Mouse (Mus musculus) frontal cortex, adult 2 months (tissue): ENCODE measurements around the gene Lrrfip2. TPM values are rescaled to one million over a fixed set of nuclear protein-coding genes. Genes with fewer than 3 reads are reported as not detected.
A peak's percentile ranks its signal among the peaks of the same experiment; 100 is the strongest.

Experiments used
- DNase-seq, 2 experiments: peaks; one replicate each; pipeline ENCODE4 v3.0.0; 2022; ENCODE audit warnings: low spot score in 1 of 2; ENCODE audit errors: extremely low spot score in 1 of 2
- polyA plus RNA-seq: library from polyadenylated mRNA; depleted of rRNA; stranded (reverse); fragments of >200 nt; gene quantifications from 2 replicates; pipeline ENCODE4 v1.2.3, GENCODE M21; 2012; rRNA removed

Gene Lrrfip2
- polyA plus RNA-seq, result 45.6 and 52.0 TPM in 2 replicates

GRCm38 (mm10) chr9:111117126-111117642 is at the start of gene Lrrfip2:
TSS of gene Lrrfip2 (plus strand) at chr9:111117592.
- no peak for DNase-seq

GRCm38 (mm10) chr9:111070546-111070961 is 46.8 kb upstream of the Lrrfip2 start:
- peak in 1 of 2 experiments; percentile 51 for DNase-seq

- peak in 1 of 2 experiments; percentile 41 for DNase-seq
Observed at GRCm38 (mm10) chr9:111072175-111072574, 45.2 kb upstream of the Lrrfip2 start.

- DNase-seq, result no peak
Observed at GRCm38 (mm10) chr9:111072971-111073370, 44.4 kb upstream of the Lrrfip2 start.

- peak in 1 of 2 experiments; percentile 28 for DNase-seq
Observed at GRCm38 (mm10) chr9:111077745-111078144, 39.6 kb upstream of the Lrrfip2 start.

GRCm38 (mm10) chr9:111080801-111081200 is 36.6 kb upstream of the Lrrfip2 start:
- no peak for DNase-seq

- DNase-seq, result no peak
Observed at GRCm38 (mm10) chr9:111081765-111082164, 35.6 kb upstream of the Lrrfip2 start.

GRCm38 (mm10) chr9:111085329-111085728 is 32.1 kb upstream of the Lrrfip2 start:
- no peak for DNase-seq

GRCm38 (mm10) chr9:111086137-111086536 is 31.3 kb upstream of the Lrrfip2 start:
- DNase-seq, result no peak

GRCm38 (mm10) chr9:111086995-111087606 is 30.3 kb upstream of the Lrrfip2 start:
- no peak for DNase-seq

- DNase-seq, result no peak
Observed at GRCm38 (mm10) chr9:111087960-111088359, 29.4 kb upstream of the Lrrfip2 start.

GRCm38 (mm10) chr9:111088886-111089285 is 28.5 kb upstream of the Lrrfip2 start:
- DNase-seq, result no peak

GRCm38 (mm10) chr9:111092657-111093056 is 24.7 kb upstream of the Lrrfip2 start:
- DNase-seq, result peak in 1 of 2 experiments; percentile 48

GRCm38 (mm10) chr9:111093094-111093493 is 24.3 kb upstream of the Lrrfip2 start:
- peak in 1 of 2 experiments; percentile 75 for DNase-seq

GRCm38 (mm10) chr9:111094626-111095025 is 22.8 kb upstream of the Lrrfip2 start:
- DNase-seq, result no peak

GRCm38 (mm10) chr9:111095710-111096109 is 21.7 kb upstream of the Lrrfip2 start:
- DNase-seq, result no peak

GRCm38 (mm10) chr9:111096419-111097326 is 20.7 kb upstream of the Lrrfip2 start:
- no peak for DNase-seq

- no peak for DNase-seq
Observed at GRCm38 (mm10) chr9:111097543-111097942, 19.8 kb upstream of the Lrrfip2 start.

GRCm38 (mm10) chr9:111100406-111100805 is 17.0 kb upstream of the Lrrfip2 start:
- DNase-seq, result no peak

- no peak for DNase-seq
Observed at GRCm38 (mm10) chr9:111103293-111103692, 14.1 kb upstream of the Lrrfip2 start.

GRCm38 (mm10) chr9:111103893-111104292 is 13.5 kb upstream of the Lrrfip2 start:
- no peak for DNase-seq
